Mouse (Mus musculus): Measurements from ENCODE around the gene Grk1.

DNA sequence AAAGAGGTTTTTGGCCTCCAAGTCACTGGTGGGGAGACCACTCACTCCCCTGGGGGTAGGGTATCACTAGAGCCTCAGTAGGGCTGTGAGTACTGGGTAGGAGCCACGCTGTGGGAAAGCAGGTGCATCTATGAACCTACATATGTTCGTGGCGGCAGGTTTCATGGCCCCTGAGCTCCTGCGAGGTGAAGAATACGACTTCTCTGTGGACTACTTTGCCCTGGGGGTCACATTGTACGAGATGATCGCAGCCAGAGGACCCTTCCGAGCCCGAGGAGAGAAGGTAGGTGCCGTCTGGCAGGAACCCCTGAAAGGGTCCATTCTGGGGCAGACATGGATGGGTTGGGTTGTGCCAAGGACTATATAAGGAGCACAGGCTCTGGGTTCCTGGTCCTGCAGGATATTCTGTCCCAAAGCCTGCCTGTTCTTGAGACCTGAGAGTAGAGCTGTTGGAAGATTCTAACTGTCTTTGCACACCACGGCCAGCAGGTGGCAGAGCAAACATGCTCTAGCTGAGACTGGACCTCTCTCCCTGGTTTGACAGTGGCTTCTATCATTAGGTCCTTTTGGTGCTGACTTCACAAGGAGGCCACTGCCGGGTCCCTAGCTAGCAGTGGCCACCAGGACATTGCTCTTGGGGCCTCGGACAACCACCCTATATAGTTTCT lies 8.1 kb downstream of the Grk1 start:
- TF ChIP-seq TAL1 (IDR thresholded peaks at IDR 0.05; ENCODE audit: low read length) (no peak), GATA1 (IDR thresholded peaks at IDR 0.05; ENCODE audit: low read length) (no peak)

All from erythroblast, embryonic 14.5 days (primary cell).